Mouse (Mus musculus): ENCODE data around the gene Pithd1. TPM values are rescaled to one million over a fixed set of nuclear protein-coding genes. Genes with fewer than 3 reads are reported as not detected.
"Not testable (repeated sequence)": the region's sequence is repeated elsewhere in the genome, so short reads cannot be mapped to it uniquely, and the experiment has no call there.

Gene Pithd1
- total RNA-seq, 2 experiments from 2014 or later: 80.6 to 86.0 TPM

GRCm38 (mm10) chr4:135981524-135982063 is 5.5 kb downstream of the Pithd1 start:
- no peak overlapping the region for H3K4me3 ChIP-seq
- TF ChIP-seq CTCF (conservative IDR thresholded peaks at IDR 0.05): no peak; the same call in 1 of the 2 replicates

GRCm38 (mm10) chr4:135980223-135980622 is 6.8 kb downstream of the Pithd1 start:
- H3K27ac ChIP-seq; DNase-seq (ENCODE audit: low spot score in 2 of 2); H3K4me3 ChIP-seq: not testable (repeated sequence)

More at GRCm38 (mm10) chr4:135981524-135982063, 5.5 kb downstream of the Pithd1 start:
- peak overlapping the region; percentile 61; the same call in 1 of the 2 replicates for H3K27ac ChIP-seq
- peak; percentile 77 to 92 for DNase-seq (ENCODE audit: low spot score in 2 of 2)

GRCm38 (mm10) chr4:135976146-135976545 is 10.9 kb downstream of the Pithd1 start:
- no peak overlapping the region for H3K27ac ChIP-seq
- H3K4me3 ChIP-seq: no peak overlapping the region
- TF ChIP-seq CTCF (conservative IDR thresholded peaks at IDR 0.05): no peak
- DNase-seq (ENCODE audit: low spot score in 2 of 2): no peak

GRCm38 (mm10) chr4:135972911-135973811 is 13.9 kb downstream of the Pithd1 start:
- Histone ChIP-seq H3K27ac (peak overlapping the region; percentile 96), H3K4me3 (peak overlapping the region; percentile 99)
- no peak for DNase-seq (ENCODE audit: low spot score in 2 of 2)
- TF ChIP-seq CTCF (conservative IDR thresholded peaks at IDR 0.05): no peak

GRCm38 (mm10) chr4:135972556-135972906 is 14.5 kb downstream of the Pithd1 start, which contains the start of gene Lypla2:
Lypla2 (minus strand) TSS chr4:135972626.
- DNase-seq (ENCODE audit: low spot score in 2 of 2): peak; percentile 88 to 91
- peak; percentile 29; the same call in 1 of the 2 replicates for TF ChIP-seq CTCF (conservative IDR thresholded peaks at IDR 0.05)
- Histone ChIP-seq H3K27ac (peak within 1 kb of the TSS; percentile 96), H3K4me3 (peak within 1 kb of the TSS; percentile 99)

- H3K4me3 ChIP-seq: peak overlapping the region; percentile 99
- peak overlapping the region; percentile 96 for H3K27ac ChIP-seq
- TF ChIP-seq CTCF (conservative IDR thresholded peaks at IDR 0.05): no peak
- no peak for DNase-seq (ENCODE audit: low spot score in 2 of 2)
Observed at GRCm38 (mm10) chr4:135971805-135972555, 15.1 kb downstream of the Pithd1 start.

- peak overlapping the region; percentile 25; the same call in 1 of the 2 replicates for H3K27ac ChIP-seq
- DNase-seq (ENCODE audit: low spot score in 2 of 2): no peak
- TF ChIP-seq CTCF (conservative IDR thresholded peaks at IDR 0.05): no peak
Observed at GRCm38 (mm10) chr4:135970585-135970984, 16.5 kb downstream of the Pithd1 start.

GRCm38 (mm10) chr4:135969070-135969750 is 17.9 kb downstream of the Pithd1 start:
- no peak for TF ChIP-seq CTCF (conservative IDR thresholded peaks at IDR 0.05)
- Histone ChIP-seq H3K27ac (no peak overlapping the region; the same call in 1 of the 2 replicates), H3K4me3 (no peak overlapping the region)
- no peak for DNase-seq (ENCODE audit: low spot score in 2 of 2)

More at GRCm38 (mm10) chr4:135970585-135970984, 16.5 kb downstream of the Pithd1 start:
- H3K4me3 ChIP-seq: no peak overlapping the region

- DNase-seq (ENCODE audit: low spot score in 2 of 2): no peak
- no peak for TF ChIP-seq CTCF (conservative IDR thresholded peaks at IDR 0.05)
- Histone ChIP-seq H3K27ac (peak overlapping the region; percentile 71), H3K4me3 (no peak overlapping the region)
Observed at GRCm38 (mm10) chr4:135968271-135968869, 18.7 kb downstream of the Pithd1 start.

- no peak overlapping the region for H3K4me3 ChIP-seq
- no peak for TF ChIP-seq CTCF (conservative IDR thresholded peaks at IDR 0.05)
- DNase-seq (ENCODE audit: low spot score in 2 of 2): no peak
- no peak overlapping the region for H3K27ac ChIP-seq
Observed at GRCm38 (mm10) chr4:135967086-135967760, 19.8 kb downstream of the Pithd1 start.

GRCm38 (mm10) chr4:135966283-135966682 is 20.8 kb downstream of the Pithd1 start:
- TF ChIP-seq CTCF (conservative IDR thresholded peaks at IDR 0.05): no peak
- H3K4me3 ChIP-seq: no peak overlapping the region
- DNase-seq (ENCODE audit: low spot score in 2 of 2): no peak
- no peak overlapping the region for H3K27ac ChIP-seq

Measured in layer of hippocampus, adult 2 months (tissue).